ENCODE assay signal across 8 mouse cellular contexts in genomic region chr11:117930781-117931338, GRCm38 (mm10). TPM values are rescaled to one million over a fixed set of nuclear protein-coding genes. Genes with fewer than 3 reads are reported as not detected.
A peak's percentile ranks its signal among the peaks of the same experiment; 100 is the strongest.
DNase-seq lines count a peak whose midpoint lies in the region; ATAC-seq and TF ChIP-seq lines count a peak whose summit lies in the region.

No protein-coding gene starts in this region.

- H3K4me2 ChIP-seq in hindbrain, embryonic 16.5 days (ENCODE audit: low read length), result peak overlapping the region; percentile 71
- H3K4me2 ChIP-seq in liver, embryonic 14.5 days (ENCODE audit: low read depth), result peak overlapping the region; percentile 46
- H3K4me2 ChIP-seq in neural tube, embryonic 13.5 days, result peak overlapping the region; percentile 82

- 1% methylated on average over 24 of the region's 48 CpGs for WGBS in hindbrain, embryonic 16.5 days
- WGBS in liver, embryonic 14.5 days (ENCODE audit: insufficient replicate concordance), result 5% methylated on average over 48 of the region's 48 CpGs
- 2% methylated on average over 48 of the region's 48 CpGs for WGBS in neural tube, embryonic 13.5 days

- DNase-seq in frontal cortex, postnatal 36 days (ENCODE audit: low spot score in 2 of 2), result peak; percentile 40 to 42
- no peak for DNase-seq in frontal cortex, postnatal 14 days (ENCODE audit: low spot score in 2 of 2)
- peak; percentile 82 for DNase-seq in ZHBTc4 (ENCODE audit: low read depth, low spot score)
- peak; percentile 92 for DNase-seq in gastrocnemius, adult 2 months
- no peak for DNase-seq in liver, embryonic 14.5 days (ENCODE audit: low read depth in 3 of 3, low spot score in 3 of 3)
- DNase-seq in spleen, postnatal 14 days (ENCODE audit: low spot score in 2 of 2), result no peak

- intact Hi-C loops in gastrocnemius, adult 2 months (cut with DNase I), result loop anchor here (5.0 kb wide), 1 partner anchor 36 kb away; no protein-coding TSS in a partner anchor

- H3K9me3 ChIP-seq in hindbrain, embryonic 16.5 days (ENCODE audit: control insufficient read depth, low read length), result no peaks in the 10 kb centered on the region
- H3K9me3 ChIP-seq in liver, embryonic 14.5 days (ENCODE audit: control insufficient read depth, low read length), result no peaks in the 10 kb centered on the region
- H3K9me3 ChIP-seq in neural tube, embryonic 13.5 days, result no peaks in the 10 kb centered on the region

- H3K9ac ChIP-seq in hindbrain, embryonic 16.5 days (ENCODE audit: low read depth, low read length), result peak overlapping the region; percentile 68
- no peak overlapping the region for H3K9ac ChIP-seq in liver, embryonic 14.5 days (replicated peaks)
- peak overlapping the region; percentile 69 for H3K9ac ChIP-seq in neural tube, embryonic 13.5 days

- H3K4me3 ChIP-seq in gastrocnemius, adult 2 months, result peak overlapping the region; percentile 73
- H3K4me3 ChIP-seq in hindbrain, embryonic 16.5 days (ENCODE audit: low read length), result peak overlapping the region; percentile 39
- H3K4me3 ChIP-seq in liver, embryonic 14.5 days (ENCODE audit: insufficient read depth in 1 of 2, low read depth in 2 of 2, low read length in 2 of 2), result peak overlapping the region in 1 of 2 experiments; percentile 31; a peak in 2 of 4 replicates
- H3K4me3 ChIP-seq in neural tube, embryonic 13.5 days, result peak overlapping the region; percentile 45

- peak; percentile 80 for ATAC-seq in hindbrain, embryonic 16.5 days
- ATAC-seq in liver, embryonic 14.5 days (ENCODE audit: insufficient read depth), result no peak
- ATAC-seq in neural tube, embryonic 13.5 days (ENCODE audit: low read depth), result peak; percentile 74

- no peak for TF ChIP-seq CTCF in gastrocnemius, adult 2 months (IDR thresholded peaks at IDR 0.05)
- TF ChIP-seq CTCF in liver, embryonic 14.5 days (IDR thresholded peaks at IDR 0.05; ENCODE audit: low read depth), result no peak

- H3K4me1 ChIP-seq in hindbrain, embryonic 16.5 days (ENCODE audit: control insufficient read depth, insufficient read depth, low read depth, low read length), result peaks cover 10% of the 10 kb centered on the region
- H3K4me1 ChIP-seq in liver, embryonic 14.5 days (replicated peaks; ENCODE audit: control insufficient read depth in 2 of 2, insufficient read depth in 2 of 2, low read length in 1 of 2), result peaks cover 0 to 9% of the 10 kb centered on the region in 2 experiments; a peak in 2 of 4 replicates
- peaks cover 36% of the 10 kb centered on the region for H3K4me1 ChIP-seq in neural tube, embryonic 13.5 days (replicated peaks)

- H3K36me3 ChIP-seq in hindbrain, embryonic 16.5 days (ENCODE audit: control insufficient read depth, insufficient read depth, low read length), result no peaks in the 10 kb centered on the region
- H3K36me3 ChIP-seq in liver, embryonic 14.5 days (replicated peaks; ENCODE audit: control insufficient read depth, insufficient read depth, low read depth), result no peaks in the 10 kb centered on the region
- H3K36me3 ChIP-seq in neural tube, embryonic 13.5 days, result no peaks in the 10 kb centered on the region

- H3K27me3 ChIP-seq in hindbrain, embryonic 16.5 days (replicated peaks; ENCODE audit: control insufficient read depth, insufficient read depth, low read length), result peaks cover 2% of the 10 kb centered on the region; the same call in 1 of the 2 replicates
- peaks cover 25% of the 10 kb centered on the region for H3K27me3 ChIP-seq in liver, embryonic 14.5 days (ENCODE audit: control insufficient read depth, insufficient read depth, low read length)
- H3K27me3 ChIP-seq in neural tube, embryonic 13.5 days, result peaks cover 53% of the 10 kb centered on the region

- no peak for TF ChIP-seq EP300 in liver, embryonic 14.5 days (IDR thresholded peaks at IDR 0.05; ENCODE audit: low read depth)

- H3K27ac ChIP-seq in gastrocnemius, adult 2 months, result peak overlapping the region; percentile 88
- peak overlapping the region; percentile 21; the same call in 1 of the 2 replicates for H3K27ac ChIP-seq in hindbrain, embryonic 16.5 days (ENCODE audit: low read depth, low read length)
- no peak overlapping the region for H3K27ac ChIP-seq in liver, embryonic 14.5 days
- peak overlapping the region; percentile 42; the same call in 1 of the 2 replicates for H3K27ac ChIP-seq in neural tube, embryonic 13.5 days (replicated peaks)

RNA-seq across cellular contexts. Expression of gene Socs3, which starts 39.0 kb away (rescaled TPM):
- total RNA-seq in gastrocnemius, adult 2 months (2021), result 10 to 100 TPM in 1 of 2 experiments, 1 to 10 TPM in 1; 1.7 to 10.1 TPM
- 7.5 and 8.9 TPM in 2 replicates for polyA plus RNA-seq in hindbrain, embryonic 16.5 days (2015; fragmentation: Nextera tagmentation; extraction: Ambion mirVana)
- 6.5 and 7.0 TPM in 2 replicates for polyA plus RNA-seq in liver, embryonic 14.5 days (2012; rRNA removed)
- polyA plus RNA-seq in liver, embryonic 14.5 days (2014; fragmentation: Nextera tagmentation; extraction: Ambion mirVana), result 2.2 and 2.7 TPM in 2 replicates
- 7.8 and 8.7 TPM in 2 replicates for polyA plus RNA-seq in neural tube, embryonic 13.5 days (2015; fragmentation: Nextera tagmentation; extraction: Ambion mirVana)

RNA-seq across cellular contexts. Expression of gene Pgs1, which starts 55.2 kb away (rescaled TPM):
- 10 to 100 TPM; 17.2 to 18.0 TPM for total RNA-seq in gastrocnemius, adult 2 months (2021)
- 67.3 and 68.4 TPM in 2 replicates for polyA plus RNA-seq in hindbrain, embryonic 16.5 days (2015; fragmentation: Nextera tagmentation; extraction: Ambion mirVana)
- polyA plus RNA-seq in liver, embryonic 14.5 days (2012; rRNA removed), result 11.9 and 12.9 TPM in 2 replicates
- 11.2 and 12.1 TPM in 2 replicates for polyA plus RNA-seq in liver, embryonic 14.5 days (2014; fragmentation: Nextera tagmentation; extraction: Ambion mirVana)
- polyA plus RNA-seq in neural tube, embryonic 13.5 days (2015; fragmentation: Nextera tagmentation; extraction: Ambion mirVana), result 46.9 and 49.0 TPM in 2 replicates

RNA-seq across cellular contexts. Expression of gene Tha1, which starts 57.6 kb away (rescaled TPM):
- total RNA-seq in gastrocnemius, adult 2 months (2021), result 1 to 10 TPM; 3.8 to 5.2 TPM
- polyA plus RNA-seq in hindbrain, embryonic 16.5 days (2015; fragmentation: Nextera tagmentation; extraction: Ambion mirVana), result 4.5 and 5.5 TPM in 2 replicates
- polyA plus RNA-seq in liver, embryonic 14.5 days (2012; rRNA removed), result 1.4 TPM in 2 replicates
- polyA plus RNA-seq in liver, embryonic 14.5 days (2014; fragmentation: Nextera tagmentation; extraction: Ambion mirVana), result 0.83 and 1.6 TPM in 2 replicates
- polyA plus RNA-seq in neural tube, embryonic 13.5 days (2015; fragmentation: Nextera tagmentation; extraction: Ambion mirVana), result 2.4 and 3.0 TPM in 2 replicates

Comparison
In these comparisons a context has a peak if more than half of its experiments do, and no peak if none do; other contexts are left out.
1. DNase-seq: peak in frontal cortex, postnatal 36 days (2 of 2), ZHBTc4 (single experiment) and gastrocnemius, adult 2 months (single experiment); none in frontal cortex, postnatal 14 days (0 of 2), liver, embryonic 14.5 days (0 of 3) and spleen, postnatal 14 days (0 of 2).
2. Peak in every context shown above with its lines, with median percentiles within 50 percentile points of each other: H3K4me2 ChIP-seq.